Mouse (Mus musculus): ENCODE measurements around the gene Spata21.

Spata21 gene

DNA sequence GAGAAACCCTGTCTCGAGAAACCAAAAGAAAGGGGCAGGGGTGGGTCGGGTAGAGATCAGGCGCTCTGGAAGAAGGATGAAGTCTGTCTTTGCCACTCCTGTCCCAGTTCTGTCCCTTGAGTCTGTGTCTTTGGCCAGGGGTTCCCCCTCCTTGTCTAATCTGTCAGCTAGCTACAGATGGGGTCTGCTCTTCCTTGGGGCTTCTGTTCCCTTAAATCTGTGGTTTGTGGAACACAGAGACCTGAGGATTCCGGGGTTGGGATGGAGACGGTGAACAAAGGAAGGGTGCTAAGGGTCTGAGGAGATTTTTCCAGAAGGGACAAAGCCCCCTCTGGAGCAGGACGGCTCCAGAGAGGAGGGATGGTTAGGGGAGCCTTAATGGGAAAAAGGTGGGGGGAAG lies at the start of gene Spata21:
Gene Spata21 (plus strand): TSS at position 301 of the 400 bp plus-strand sequence.
- DNase-seq (ENCODE audit: extremely low spot score, low read depth, low spot score): no peak

DNA sequence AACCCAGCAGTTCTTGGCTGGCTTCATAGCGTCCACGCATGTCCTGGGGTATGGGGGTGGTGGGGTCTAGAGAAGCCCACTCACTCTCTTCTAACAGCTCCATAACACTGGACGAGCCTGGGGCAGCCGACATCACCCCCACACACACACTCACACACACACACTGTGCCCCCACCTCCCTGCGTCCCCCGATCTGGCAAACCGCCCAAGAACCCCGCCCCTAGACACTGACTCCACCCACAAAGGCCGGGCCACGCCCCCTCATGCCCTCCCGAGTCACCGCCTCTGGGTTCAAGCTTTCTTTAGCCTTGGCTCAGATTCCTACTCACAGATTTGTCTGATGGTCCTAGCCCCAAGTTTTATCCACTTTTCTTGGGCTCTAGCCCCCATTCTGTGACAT lies 47.0 kb upstream of the Spata21 start:
- no peak for DNase-seq (ENCODE audit: extremely low spot score, low read depth, low spot score)

DNA sequence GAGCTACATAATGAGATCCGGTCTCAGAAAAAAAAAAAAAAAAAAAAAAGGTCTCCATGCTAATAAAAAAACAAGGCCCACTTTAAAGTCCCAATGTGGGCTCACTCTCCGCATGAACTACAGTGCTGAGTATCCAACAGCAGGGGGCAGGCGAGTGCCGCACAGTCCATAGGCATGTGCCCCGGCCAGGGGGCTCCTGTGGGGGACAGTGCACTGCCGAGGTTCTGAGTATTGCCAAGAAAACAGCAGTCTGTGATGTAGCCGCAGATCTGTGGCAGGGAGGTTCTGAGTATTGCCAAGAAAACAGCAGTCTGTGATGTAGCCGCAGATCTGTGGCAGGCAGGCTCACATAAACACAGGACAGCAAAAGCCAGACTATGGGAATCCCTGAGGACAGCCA lies 43.3 kb upstream of the Spata21 start:
- peak; percentile 35 for DNase-seq (ENCODE audit: extremely low spot score, low read depth, low spot score)

DNA sequence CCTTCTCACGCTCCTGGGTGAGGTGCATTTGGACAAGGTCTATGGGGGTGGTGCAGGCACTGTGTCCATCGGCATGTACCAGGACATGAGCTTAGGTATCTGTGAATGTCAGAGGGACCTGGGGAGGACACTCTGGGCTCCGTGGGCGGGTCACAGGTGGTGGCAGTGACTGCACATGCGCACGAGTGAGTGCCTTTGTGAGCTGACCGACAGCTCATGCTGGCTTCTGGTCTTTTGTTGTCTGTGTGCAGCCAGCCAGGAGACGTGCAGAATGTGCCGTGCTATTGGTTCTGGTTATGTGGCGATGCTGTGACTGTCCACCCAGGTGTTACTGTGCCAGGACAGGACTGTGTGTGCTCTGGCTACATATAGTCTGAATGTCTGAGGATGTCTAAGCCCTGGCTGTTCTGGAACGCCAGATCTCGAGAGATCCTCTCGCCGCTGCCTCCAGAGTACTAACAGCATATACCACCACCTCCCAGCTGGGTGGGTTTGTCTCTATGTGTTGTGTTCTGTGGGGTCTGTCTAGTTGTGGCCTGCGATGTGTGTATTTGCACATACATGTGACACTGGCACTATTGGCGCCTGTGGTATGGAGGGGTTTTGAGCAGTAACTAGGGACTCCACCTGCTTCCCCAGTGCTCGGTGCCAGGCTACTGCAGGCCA lies 39.2 kb upstream of the Spata21 start:
- DNase-seq (ENCODE audit: extremely low spot score, low read depth, low spot score): no peak

DNA sequence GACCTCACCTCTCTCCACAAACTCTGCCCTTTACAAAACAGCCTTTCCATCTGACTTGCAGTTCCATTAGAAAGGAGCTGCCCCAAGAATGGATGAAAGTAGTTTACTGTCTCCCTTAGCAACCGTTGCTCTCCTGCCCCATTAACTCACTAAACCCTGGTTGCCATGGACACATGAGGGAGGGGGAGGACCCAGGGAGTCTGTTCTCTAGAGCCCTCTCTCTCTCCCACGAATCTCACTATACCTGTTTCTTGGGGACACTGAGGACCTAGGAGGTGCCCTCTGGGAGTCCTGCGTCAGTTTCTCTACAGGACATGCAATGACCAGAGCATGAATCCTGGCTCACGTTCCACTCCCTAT lies 38.7 kb upstream of the Spata21 start:
- no peak for DNase-seq (ENCODE audit: extremely low spot score, low read depth, low spot score)

DNA sequence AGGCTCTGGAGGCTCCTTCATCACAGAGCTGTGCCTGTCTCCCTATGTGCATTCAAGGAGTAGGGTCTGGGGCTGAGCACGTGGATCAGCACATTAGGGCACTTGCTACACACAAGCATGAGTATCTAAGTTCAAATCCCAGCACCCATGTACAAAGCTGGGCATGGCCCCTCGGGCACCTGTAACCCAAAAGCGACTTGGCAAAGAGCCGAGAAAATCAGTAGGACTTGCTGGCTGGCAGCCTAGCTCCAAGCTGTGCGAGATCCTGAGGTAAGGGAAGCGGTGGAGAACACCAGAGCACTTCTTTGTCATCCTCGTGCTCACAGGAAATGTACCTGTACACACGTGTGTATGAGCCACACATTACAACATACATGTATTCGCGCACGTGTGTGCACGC lies 35.7 kb upstream of the Spata21 start:
- no peak for DNase-seq (ENCODE audit: extremely low spot score, low read depth, low spot score)

DNA sequence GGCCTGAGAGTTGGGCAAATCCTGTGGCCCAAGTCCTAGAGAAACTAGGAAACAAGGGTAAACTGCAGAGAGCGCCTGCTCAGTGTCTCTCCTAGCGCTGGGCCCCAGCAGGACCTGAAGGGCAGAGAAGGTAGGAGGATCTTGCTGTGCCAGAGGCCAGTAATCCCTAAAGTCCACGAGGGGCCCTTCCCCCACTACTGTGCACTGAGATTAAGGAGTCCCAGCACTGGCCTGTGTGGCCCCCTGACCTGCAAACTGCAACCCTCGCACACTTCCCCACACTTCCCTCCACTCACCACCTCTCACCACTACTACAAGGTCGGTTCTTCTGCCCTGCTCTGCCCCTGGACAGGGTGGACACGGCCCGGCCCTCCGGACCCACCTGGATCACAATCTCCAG lies 35.0 kb upstream of the Spata21 start:
- DNase-seq (ENCODE audit: extremely low spot score, low read depth, low spot score): no peak

DNA sequence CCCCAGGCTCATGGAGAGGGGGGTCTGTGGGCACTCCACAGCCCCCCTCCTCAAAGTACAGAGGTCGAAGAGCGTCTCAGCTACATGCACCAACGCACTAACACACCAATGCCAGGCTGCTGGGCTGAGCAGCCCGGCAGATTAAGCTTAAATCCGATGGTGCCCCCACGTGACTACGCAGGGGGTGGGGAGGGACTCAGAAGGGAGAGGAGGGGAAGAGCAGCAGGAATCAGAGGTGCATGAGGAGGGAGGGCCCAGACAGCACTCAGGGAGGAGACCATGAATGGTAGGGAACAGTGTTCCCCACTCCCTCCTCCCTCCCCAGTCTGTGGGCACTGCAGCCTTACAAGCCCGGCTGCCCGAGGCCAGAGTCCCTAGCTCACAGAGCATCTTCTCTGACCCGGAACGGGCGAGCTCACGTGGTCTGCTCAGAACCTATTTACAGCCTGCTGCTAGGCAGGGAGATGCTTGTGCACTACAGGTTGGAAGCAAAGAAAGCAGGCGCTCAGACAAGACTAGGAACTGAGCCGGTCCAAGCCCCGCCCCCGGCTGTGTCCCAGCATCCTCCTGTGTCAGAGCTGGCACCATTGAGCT lies 34.5 kb upstream of the Spata21 start:
- no peak for DNase-seq (ENCODE audit: extremely low spot score, low read depth, low spot score)

DNA sequence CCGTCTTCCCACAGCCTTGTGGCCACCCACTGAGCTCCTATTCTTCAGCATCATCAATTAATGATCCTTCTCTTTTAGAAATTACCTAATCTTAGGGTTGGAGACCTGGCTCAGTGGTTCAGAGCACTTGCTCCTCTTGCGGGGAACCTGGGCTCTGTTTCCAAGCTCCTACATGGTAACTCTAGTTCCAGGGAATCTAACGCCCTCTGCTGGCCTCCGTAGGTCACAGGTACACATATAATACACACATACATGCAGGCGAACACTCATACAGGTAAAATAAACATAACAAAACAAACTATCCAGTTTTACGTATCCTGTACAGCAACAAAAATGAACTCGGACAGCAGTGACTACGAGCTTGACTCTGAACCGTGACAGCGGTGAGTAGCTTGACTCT lies 31.2 kb upstream of the Spata21 start:
- no peak for DNase-seq (ENCODE audit: extremely low spot score, low read depth, low spot score)

DNA sequence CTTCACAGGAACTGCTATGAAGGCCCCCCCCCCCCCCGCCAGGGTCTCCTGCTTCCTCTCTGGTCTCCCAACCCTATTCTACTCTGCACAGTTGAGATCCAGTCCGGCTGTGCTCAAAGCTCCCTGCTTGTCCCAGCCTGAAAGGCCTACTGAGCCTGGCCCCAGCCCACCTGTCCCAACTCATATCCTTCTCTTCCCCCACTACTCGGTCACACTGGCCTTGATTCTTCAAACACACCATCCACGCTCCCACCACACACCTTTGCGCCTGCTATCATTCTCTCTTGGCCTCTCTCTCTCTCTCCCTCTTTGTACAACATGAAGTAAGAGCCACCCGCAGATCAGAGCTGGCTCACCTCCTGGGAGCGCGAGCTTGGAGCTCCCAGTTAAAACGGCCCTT lies 29.3 kb upstream of the Spata21 start:
- no peak for DNase-seq (ENCODE audit: extremely low spot score, low read depth, low spot score)

DNA sequence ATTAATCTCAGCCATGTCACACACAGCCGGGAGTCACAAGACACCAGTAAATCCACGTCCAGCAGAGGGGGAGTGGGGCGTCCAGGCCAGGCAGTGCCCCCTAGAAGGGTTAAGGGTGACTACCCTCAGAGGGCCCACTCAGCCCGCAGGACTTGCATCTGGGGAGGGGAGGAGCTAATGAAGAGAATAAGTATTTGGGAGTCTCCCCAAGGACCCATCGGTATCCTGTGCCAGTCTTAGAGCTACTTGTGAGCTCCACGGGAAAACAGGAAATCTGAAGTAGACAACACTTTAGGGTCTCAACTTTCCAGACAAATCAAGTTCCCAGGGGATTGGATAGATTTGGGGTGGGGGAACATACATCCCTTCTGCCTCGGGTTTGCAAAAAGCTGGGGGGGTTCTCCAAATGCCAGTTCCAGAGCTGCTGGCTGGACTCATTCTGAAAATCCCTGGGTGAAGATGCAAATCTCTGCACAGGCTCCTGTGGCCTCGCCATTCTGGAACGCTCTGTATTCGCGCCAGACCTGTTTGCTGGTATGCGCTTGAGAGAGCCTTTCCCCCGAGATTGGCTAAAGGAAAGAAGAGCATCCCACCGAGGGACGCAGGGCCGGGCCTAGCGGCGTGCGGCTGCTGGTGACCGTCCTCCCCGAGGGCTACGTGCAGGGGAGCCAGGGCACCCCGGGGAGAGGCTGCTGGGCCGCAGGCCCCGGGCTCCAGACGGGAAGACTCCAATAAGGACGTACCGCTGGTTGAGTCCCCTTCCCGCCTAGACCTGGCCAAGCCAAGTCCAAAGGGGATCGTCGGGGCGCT lies 28.3 kb upstream of the Spata21 start:
- no peak for DNase-seq (ENCODE audit: extremely low spot score, low read depth, low spot score)

DNA sequence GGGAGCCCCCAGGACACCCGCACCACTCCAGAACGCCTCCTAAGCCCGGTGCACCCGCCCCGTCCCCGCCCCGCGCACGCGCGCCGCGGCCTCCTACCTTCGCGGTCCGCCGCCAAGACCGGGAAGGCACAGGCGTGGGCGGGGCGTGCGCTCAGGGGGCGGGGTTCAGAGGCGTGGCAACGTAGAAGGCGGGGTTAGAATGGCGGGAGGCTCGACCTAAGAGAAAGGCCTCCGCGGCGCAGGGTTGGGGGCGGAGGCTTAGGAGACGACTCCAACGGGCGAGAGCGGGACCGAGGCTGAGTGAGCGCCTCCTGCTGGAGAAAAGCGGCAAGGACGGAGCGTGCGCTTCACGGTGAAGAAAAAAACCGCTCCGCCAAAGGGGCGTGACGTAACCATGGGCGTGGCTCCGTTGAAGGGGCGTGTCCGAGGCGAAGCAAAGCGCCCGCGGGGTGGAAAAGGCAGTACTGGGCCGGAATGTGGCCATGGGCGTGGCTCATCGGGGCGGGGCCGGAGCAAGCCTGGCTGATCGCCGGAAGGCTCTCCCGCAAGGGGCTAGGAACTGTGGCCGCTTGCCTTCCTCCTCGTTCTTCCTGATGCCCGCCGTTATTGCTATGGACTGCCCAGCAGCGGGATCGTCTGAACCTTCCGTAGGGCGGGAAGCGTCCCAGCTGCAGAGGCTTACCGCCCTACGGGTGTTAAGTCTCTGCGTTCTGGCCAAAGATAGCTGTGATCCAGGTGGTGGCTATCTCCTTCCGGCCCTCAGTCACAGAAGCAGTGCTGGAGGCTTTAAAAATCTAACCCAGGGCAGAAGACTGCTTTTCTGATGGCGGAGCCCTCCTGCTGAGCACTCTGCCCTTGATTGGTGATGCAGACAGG lies 27.5 kb upstream of the Spata21 start, which contains the start of gene Crocc:
Gene Crocc (minus strand): TSS at position 125 of the 876 bp plus-strand sequence.
- DNase-seq (ENCODE audit: extremely low spot score, low read depth, low spot score): peak; percentile 96

DNA sequence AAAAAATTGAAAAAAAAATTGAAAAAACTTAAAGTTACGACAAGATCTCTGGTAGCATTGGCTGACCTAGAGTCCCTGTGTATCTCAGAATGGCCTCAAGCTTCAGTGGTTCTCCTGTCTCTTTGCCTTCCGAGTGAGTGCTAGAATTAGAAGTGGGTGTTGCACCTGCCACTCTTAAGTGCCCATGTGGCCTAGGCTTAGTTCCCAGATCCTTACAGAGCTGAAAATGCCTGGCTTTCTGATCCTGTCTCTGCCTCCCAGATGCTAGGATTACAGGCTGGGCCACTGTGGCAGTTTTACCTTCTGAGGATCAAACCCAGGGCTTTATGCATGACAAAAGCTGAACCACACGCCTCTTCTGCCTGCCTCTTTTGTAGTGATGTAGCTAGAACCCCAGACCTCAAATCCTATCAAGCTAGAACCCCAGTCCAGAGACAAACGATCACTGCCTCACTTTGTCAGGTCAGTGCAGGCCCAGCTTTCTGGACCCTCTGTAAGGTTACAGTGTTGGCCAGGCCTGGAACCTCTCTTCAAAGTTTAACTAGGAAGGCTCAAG lies 24.0 kb upstream of the Spata21 start:
- no peak for DNase-seq (ENCODE audit: extremely low spot score, low read depth, low spot score)

DNA sequence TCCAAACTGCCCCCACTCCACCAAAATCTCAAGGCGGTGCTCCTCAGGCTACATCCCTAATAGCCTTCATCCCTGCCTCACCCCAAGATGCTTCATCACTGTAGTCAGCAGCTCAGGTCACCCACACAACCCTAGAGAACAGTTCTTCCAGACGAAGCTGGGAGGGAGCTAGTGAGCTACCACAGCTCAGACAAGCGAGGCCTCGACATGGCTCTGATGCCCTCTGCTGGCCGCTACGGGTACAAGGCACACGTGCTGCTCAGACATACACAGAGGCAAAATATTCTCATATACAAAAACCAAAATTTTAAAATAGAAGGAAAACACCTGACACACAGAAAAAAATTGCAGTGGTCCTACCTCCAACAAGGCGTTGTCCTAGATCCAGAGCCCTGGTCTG lies 23.0 kb upstream of the Spata21 start:
- DNase-seq (ENCODE audit: extremely low spot score, low read depth, low spot score): no peak

DNA sequence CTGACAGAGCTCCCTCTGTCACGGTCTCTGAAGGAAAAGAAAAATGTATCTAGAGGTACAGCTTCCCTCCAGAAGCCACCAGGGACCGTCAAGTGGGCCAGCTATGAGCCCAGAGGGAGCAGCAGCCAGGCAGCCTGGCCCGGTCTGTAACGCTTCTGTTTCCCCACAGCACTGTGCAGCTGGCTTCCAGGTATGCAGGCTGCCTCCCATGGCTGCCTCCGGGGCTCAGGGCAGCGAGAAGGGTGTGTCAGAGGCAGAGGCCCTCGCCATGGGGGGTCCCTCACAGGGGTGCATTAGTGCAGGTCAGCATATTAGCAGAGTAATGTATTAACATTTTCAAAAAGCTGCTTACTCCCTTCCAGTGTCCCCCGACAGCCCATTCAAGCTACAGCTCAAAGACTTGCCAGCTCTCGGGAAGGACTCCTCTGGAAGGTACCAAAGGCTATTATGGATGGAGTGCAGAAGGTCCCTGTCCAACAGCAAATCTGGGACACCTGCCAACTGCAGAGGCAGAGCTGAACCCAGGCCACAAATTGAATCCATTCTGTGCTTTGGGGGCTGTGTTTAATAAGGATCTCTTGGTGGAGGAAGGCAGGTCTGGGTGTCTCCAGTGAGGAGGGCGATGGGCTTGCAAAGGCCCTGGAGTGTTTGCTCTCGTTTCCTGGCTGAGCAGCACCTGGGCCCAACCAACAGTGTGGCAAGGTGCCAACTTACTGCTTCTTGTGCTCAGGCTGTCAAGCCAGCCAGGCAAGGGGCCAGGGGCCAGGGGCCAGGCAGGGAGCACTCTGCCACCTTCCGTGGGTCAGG lies 21.2 kb upstream of the Spata21 start:
- no peak for DNase-seq (ENCODE audit: extremely low spot score, low read depth, low spot score)

DNA sequence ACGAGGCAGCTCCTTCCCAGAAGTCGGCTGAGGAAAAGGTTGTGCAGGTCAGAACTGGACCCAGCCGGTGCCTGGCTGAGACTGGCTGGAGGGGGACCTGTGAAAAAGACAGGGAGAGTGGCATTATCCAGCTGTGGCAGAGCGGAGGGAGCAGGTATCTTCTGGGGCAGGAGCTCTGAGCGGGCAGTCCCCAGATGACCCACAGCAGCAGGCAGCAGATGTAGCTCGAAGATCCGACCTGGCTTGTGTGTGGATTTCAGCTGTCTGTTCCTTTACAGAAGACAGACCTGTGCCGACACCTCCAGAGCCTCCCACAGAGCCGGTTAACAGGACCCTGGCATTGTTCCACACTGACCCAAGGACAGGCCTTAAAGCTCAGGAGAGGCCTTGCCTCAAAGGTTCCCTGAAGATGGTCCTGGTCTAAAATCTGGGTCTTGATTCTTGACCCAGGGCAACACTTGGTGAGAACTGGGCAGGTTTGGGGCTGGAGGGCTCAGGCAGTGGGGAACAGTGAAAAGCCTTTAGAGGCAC lies 20.6 kb upstream of the Spata21 start:
- no peak for DNase-seq (ENCODE audit: extremely low spot score, low read depth, low spot score)

DNA sequence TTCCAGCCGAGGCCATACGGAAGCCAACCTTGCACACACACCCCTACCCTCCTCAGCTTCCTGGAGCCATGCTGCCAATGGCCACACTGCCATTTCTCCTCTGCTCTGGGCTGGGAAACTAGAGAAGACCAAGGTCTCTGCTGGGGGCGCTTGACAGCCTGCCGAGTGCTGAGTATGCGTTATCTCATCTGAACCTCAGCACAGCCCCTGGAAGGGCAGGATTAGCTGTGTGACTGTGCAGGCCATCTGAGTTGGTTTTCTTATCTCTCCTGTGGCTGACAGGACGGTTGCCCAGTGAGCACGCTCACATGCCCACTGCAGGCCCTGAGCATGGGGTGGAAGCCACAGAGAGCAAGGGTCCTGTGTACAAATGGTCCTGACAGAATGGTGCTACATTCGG lies 19.5 kb upstream of the Spata21 start:
- no peak for DNase-seq (ENCODE audit: extremely low spot score, low read depth, low spot score)

DNA sequence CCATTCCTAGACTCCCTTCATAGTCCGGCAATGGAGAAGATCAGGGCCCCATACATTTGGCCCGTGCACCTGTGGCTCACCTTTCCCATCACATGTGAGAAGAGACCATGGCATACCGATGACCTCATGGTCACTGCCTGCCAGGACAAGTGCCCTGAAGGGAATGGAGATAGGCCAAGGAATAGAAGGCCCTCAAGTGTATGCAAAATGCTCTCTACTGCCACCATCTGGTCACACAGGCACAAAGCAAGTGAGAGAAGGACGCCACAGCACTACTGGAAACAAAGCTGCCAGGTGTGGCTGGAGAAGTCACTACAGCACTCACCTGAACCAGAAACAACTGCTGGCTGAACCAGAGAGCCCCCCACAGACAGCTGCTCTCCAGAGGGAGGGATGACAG lies 18.4 kb upstream of the Spata21 start:
- DNase-seq (ENCODE audit: extremely low spot score, low read depth, low spot score): no peak

DNA sequence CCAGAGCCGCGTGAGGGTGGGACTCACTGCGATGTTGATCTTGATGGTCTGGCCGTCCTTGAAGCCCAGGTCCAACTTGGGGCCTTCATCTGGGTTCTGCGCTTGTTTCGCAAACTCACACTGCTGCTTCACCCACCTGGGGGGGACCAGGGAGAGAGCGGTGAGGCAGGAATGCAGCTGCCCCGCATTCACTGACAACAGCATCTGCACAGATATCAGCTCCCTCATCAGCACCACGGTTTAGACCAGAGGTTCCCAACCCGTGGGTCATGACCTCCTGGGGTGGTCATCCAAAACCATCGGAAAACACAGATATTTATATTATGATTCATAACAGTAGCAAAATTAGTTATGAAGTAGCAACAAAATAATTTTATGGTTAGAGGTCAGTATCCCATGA lies 15.6 kb upstream of the Spata21 start:
- DNase-seq (ENCODE audit: extremely low spot score, low read depth, low spot score): no peak

DNA sequence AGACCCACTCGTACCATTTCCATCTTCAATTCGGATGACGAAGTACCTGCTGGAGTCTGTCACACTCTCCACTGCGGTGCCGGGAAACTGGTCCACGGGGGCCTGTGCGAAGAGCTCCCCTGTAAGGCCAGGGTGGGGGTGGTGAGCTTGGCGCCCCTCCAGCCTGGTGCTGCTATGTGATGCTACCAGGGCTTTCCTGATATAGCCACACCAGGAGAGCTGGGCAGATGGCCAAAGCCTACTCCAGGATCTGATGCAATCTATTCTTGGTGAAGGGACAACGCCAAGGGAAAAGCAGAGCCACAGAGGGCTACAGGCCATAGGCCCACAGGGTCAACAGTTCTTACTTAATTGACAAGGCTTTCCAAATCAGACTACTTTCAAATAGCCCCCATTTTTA lies 14.5 kb upstream of the Spata21 start:
- no peak for DNase-seq (ENCODE audit: extremely low spot score, low read depth, low spot score)
